Mouse (Mus musculus) lung, adult 18-20 months (tissue): Measurements from ENCODE around the gene Sort1.
A peak's percentile ranks its signal among the peaks of the same experiment; 100 is the strongest.
"Not testable (repeated sequence)": the region's sequence is repeated elsewhere in the genome, so short reads cannot be mapped to it uniquely, and the experiment has no call there.

Experiments used
- DNase-seq, 2 experiments: peaks; one replicate each; pipeline ENCODE4 v3.0.0; 2022; ENCODE audit warnings: mixed read lengths in 2 of 2

The Sort1 gene

DNA sequence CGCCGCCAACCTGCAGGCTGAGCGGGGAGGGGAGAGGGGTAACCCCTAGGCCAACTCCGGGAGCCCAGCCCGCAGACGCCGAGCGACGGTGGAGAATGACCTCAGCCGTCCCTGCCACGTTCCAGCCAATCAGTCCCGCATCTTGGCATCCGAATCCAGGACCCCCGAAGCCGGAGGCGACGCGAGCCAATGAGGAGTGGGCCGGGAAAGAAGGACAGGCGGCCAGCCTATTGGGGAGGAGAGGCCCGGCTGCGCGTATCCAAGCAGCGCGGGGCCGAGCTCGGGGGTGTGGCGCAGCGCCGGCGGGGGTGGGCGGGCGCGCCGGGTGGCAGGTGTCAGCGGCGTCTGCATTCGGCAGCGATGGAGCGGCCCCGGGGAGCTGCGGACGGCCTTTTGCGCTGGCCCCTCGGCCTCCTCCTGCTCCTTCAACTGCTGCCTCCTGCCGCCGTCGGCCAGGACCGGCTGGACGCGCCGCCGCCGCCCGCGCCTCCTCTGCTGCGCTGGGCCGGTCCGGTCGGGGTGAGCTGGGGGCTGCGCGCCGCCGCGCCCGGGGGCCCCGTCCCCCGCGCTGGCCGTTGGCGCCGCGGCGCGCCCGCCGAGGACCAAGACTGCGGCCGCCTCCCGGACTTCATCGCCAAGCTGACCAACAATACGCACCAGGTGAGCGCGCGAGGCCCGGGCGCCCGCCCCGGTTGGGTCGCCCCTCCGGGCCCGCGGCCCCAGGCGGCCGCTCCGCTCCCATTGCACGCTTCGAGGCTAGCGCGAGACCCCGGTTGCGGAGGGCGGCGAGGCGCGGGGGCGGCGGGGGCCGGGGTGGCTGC, at the start of gene Sort1:
TSS of gene Sort1 (plus strand) at position 302 of the 821 bp plus-strand sequence.
- DNase-seq, result peak; percentile 86 to 91

DNA sequence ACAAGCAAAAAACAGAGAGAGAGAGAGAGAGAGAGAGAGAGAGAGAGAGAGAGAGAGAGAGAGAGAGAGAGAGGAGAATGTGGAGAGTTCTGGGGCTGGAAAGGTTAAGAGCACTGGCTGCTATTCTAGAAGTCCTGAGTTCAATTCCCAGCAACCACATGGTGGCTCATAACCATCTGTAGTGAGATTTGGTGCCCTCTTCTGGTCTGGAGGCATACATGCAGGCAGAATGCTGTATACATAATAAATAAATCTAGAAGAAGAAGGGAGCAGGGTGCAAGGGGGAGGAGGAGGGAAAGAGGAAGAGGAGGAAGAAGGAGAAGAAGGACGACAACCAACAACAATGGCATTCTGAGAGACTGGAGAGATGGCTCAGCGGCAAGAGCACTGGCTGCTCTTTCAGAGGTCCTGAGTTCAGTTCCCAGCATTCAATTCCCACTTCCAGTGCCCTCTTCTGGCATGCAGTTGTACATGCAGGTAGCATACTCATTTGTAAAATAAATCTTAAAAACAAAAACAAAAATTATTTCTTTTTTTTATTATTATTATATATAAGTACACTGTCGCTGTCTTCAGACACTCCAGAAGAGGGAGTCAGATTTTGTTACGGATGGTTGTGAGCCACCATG, 46.3 kb upstream of the Sort1 start:
- not testable (repeated sequence) for DNase-seq

GRCm38 (mm10) chr3:108241243-108241839, 42.5 kb upstream of the Sort1 start:
- DNase-seq, result no peak

GRCm38 (mm10) chr3:108246857-108247256, 37.0 kb upstream of the Sort1 start:
- DNase-seq, result no peak

- DNase-seq, result peak; percentile 96 to 97
Observed at GRCm38 (mm10) chr3:108256719-108257637, 26.9 kb upstream of the Sort1 start, which contains the start of gene Psma5. TSS of gene Psma5 (plus strand) at chr3:108256926.

DNA sequence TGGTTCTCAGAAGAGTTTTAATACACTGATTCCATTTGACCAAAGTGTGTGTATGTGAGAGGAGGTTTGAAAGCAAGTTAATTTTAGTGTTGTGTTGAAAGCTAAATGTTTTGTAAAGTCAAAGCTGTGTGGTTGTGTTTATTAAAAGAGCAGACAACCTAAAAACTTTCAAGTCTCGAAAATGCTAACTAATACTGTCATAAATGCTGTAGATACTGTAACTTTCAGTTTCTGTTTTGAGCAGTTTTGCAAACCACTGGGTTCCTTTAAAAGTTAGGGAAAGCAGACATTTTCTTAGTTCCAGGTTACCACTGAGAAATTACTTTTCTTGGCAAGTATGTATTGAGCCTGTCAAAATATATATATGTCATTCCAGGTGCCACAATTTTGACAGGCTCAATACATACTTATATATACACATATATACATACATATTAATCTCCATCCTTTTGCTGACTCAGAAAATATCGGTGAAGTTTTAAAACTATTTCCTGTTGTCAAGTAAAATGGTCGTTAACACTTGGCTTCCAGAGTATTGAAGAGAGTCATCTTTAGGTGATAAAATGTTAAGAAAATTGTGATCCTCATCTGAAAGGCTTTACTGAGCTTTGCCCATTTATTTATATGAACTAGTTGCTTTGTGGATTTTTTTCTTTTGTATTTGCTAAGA, 25.9 kb upstream of the Sort1 start:
- DNase-seq, result no peak

- DNase-seq, result no peak
Observed at GRCm38 (mm10) chr3:108259319-108259718, 24.6 kb upstream of the Sort1 start.

GRCm38 (mm10) chr3:108279495-108279894, 4.4 kb upstream of the Sort1 start:
- not testable (repeated sequence) for DNase-seq

DNA sequence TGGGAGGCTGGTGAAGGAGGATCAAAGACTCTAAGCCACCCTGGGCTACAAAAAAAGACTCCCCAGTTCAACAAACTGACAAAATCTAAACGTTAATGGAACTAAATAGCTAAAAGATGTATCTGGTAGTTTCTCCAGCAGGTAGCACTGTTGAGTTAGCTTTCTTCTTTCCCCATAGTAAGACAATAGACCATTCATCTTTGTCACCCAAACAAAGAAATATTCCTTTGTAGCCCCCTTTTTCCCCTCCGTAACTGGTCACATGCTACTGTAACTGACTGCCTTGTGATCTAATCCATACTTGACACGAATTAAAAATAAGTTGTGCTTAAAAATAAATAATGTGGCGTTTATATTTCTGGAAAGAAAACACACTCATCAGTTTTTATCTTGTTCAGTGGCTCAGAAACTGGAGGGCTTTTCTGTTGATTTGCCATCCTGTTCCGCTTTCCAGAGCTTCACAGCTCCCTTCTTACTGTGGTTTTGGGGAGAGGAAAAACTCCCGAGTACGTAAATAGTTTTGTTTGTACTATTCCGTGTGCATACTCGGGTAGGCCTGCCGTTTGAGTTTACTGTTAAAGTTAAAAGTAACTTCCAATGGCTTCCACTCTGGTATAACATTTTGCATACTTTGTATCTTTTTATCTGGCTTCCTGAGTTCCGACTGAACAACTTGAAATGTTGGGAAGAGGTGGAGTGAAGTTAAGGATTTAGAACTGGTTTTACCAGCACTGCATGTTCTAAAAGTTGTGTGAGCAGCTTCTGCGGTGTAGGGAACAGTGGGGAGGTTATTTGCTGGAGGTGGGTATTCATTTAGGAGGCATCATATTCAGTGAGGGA, 1.3 kb upstream of the Sort1 start:
- DNase-seq, result no peak

DNA sequence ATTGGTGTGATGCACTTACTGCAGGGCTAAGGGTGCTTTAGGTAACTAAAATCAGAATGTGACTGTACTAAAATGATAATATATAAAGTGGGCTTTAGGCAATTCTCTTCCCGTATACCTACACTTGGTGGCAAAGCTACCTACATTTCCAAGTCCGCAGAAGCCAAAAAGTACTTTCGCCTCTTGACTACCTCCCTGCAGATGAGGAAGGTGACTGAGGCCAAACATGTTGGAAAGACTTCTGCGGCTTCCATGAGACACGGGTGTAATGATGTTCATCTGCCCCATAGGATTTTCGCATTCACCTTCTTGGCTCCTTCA, 681 bp upstream of the Sort1 start:
- peak in 1 of 2 experiments; percentile 21 for DNase-seq

GRCm38 (mm10) chr3:108285078-108285711, 1.3 kb downstream of the Sort1 start:
- DNase-seq, result no peak

GRCm38 (mm10) chr3:108286671-108287439, 3.0 kb downstream of the Sort1 start:
- no peak for DNase-seq

DNA sequence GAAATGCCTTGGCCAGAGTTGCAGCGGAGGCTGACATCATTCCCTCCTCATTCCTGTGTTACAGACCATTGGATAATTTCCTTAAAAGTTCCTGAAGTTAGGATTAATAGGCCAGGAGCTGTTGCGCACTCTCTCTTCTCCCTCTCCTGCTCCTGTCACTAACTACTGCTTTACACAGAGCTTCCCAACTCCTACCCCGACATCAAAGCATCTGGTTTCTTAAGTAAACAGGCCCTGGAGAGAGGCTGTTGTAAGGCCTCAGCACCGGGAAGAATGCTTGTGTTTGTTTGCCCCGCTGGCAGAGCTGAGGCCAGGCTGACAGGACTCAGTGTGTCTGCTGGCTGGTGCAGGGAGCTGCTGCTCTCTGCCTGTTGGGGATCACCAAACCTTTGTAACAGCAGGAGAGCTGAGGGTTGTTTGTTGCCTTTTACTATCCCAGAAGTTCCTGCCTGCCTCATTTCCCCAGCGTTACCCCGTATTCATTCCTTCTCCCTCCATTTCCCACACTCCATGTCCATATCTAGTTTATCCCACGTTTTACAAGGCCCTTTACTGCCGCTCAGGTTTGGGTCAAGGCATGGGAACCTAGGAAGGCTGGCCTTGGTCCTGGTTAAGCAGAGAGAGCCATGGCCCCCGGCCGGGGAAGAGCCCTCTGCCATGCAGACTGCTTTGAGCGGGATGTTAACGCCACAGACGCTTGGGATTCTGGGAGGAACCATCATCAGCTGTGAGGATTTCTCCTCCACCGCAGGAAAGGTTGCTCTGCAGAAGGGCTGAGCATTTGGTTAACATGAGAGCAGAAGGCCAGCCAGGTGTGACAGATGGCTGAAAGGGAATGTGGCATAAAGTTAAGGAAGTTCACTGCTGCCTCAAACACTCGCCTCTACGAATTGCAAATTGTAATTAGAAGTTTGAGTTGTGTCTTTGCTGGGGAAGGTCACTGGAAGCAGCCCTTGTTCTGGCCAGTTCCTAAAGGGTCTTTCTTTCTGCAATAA, 4.2 kb downstream of the Sort1 start:
- DNase-seq, result peak; percentile 77 to 83

GRCm38 (mm10) chr3:108289311-108290130, 5.6 kb downstream of the Sort1 start:
- DNase-seq, result peak; percentile 52 to 74

DNA sequence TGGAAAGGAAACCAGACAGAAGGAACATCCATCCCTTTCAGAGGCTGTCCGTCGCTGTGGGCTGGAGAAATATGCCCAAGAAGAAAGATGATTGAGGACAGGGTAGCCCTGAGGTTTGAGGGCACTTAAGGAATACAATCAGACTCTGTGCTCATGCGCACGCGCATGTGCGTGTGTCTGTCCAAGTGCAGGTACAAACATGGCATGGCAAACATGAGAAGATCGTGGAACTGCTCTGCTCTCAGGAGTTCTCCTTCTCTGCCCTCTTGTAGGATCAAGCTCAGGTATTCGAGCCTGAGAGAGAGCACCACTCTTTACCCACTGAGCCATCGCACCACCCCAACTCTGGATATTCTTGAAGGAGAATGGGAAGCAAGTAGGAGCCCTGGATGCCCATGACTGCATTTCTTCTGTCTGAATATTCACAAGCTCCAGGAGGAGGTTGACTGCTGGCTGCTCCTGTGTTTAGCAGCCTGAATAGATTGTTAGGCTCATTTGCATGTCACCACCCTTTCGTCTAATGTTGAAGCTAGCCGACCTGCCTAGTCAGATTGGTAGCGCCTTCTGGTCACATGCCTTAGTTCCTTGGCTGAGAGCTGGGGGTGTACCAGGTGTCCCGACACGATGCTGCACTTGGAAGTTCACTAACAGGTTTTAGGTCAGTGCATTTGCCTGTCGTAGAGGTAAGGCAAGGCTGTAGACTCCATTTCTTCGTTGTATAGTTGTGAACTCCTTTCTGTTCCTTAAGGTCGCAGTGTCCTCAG, 7.3 kb downstream of the Sort1 start:
- peak; percentile 52 to 65 for DNase-seq

DNA sequence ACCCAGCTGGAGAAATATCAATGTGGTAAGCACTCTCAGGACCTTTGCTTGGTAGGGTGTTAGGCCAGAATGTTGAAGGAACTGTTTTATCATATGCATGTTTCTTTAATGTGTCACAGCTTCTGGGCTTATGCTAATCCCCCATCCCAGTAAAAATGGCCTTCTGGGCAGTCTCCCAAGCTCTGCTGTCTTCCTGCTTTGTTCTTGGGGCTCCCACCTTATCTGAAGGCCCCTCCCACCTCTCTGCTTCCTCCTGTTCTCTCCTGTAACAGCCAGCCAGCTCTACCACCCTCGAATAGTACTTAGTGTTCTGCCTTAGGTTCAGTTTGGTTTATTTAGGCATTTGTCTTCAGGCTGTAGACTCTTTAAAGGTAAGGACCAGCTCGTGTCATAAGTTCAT, 10.5 kb downstream of the Sort1 start:
- DNase-seq, result peak; percentile 29 to 63
